Mouse (Mus musculus): ENCODE data around the gene P4htm. TPM values are rescaled to one million over a fixed set of nuclear protein-coding genes. Genes with fewer than 3 reads are reported as not detected.
"Not testable (repeated sequence)": the region's sequence is repeated elsewhere in the genome, so short reads cannot be mapped to it uniquely, and the experiment has no call there.

The P4htm gene
- polyA plus RNA-seq, 1 experiment from 2014 or later: 37.3 TPM

- no peaks in the 10 kb centered on the region for H3K4me1 ChIP-seq (ENCODE audit: control insufficient read depth, insufficient read depth, low read length)
- peaks cover 37% of the 10 kb centered on the region for H3K36me3 ChIP-seq (ENCODE audit: control insufficient read depth, insufficient read depth, low read length)
- H3K9me3 ChIP-seq (ENCODE audit: control insufficient read depth, low read length): no peaks in the 10 kb centered on the region
- H3K27me3 ChIP-seq (ENCODE audit: control insufficient read depth, insufficient read depth, low read length): no peaks in the 10 kb centered on the region
- H3K4me3 ChIP-seq (ENCODE audit: low read depth, low read length): no peak overlapping the region
- H3K27ac ChIP-seq (ENCODE audit: low read depth, low read length): no peak overlapping the region
- no peak overlapping the region for H3K9ac ChIP-seq (replicated peaks; ENCODE audit: low read depth, low read length)
- ATAC-seq (ENCODE audit: low read depth): no peak
- H3K4me2 ChIP-seq (ENCODE audit: low read depth, low read length): no peak overlapping the region
- 94% methylated on average over 1 of the region's 1 CpGs for WGBS
Measured at GRCm38 (mm10) chr9:108617301-108617700, 19.8 kb upstream of the P4htm start.

DNA sequence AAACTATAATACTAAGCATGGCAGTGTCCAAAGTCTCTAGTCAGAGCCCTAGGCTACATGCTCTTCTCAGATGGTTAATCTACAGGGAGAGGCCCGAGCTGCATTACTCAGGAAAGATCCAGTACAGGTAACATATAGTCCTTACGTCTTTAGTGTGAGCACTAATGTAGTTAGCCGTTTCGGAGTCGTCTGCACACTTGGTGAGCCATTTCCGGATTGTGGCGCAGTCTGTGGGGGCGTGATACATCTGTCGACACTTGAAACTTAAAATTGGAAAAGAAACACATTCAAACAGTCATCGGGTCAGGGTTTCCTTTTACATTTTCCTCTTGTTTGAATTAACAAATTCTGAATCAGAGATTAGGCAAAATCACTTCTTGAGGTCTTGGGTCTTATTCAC, 14.0 kb upstream of the P4htm start:
- no peak overlapping the region for H3K9ac ChIP-seq (replicated peaks; ENCODE audit: low read depth, low read length)
- H3K4me2 ChIP-seq (ENCODE audit: low read depth, low read length): no peak overlapping the region
- H3K36me3 ChIP-seq (ENCODE audit: control insufficient read depth, insufficient read depth, low read length): peaks cover 82% of the 10 kb centered on the region
- no peak for ATAC-seq (ENCODE audit: low read depth)
- H3K27ac ChIP-seq (ENCODE audit: low read depth, low read length): no peak overlapping the region
- no peak overlapping the region for H3K4me3 ChIP-seq (ENCODE audit: low read depth, low read length)
- no peaks in the 10 kb centered on the region for H3K4me1 ChIP-seq (ENCODE audit: control insufficient read depth, insufficient read depth, low read length)
- 98% methylated on average over 10 of the region's 10 CpGs for WGBS
- H3K9me3 ChIP-seq (ENCODE audit: control insufficient read depth, low read length): no peaks in the 10 kb centered on the region
- H3K27me3 ChIP-seq (ENCODE audit: control insufficient read depth, insufficient read depth, low read length): no peaks in the 10 kb centered on the region

- Histone ChIP-seq H3K4me3 (ENCODE audit: low read depth, low read length) (no peak overlapping the region), H3K9ac (replicated peaks; ENCODE audit: low read depth, low read length) (no peak overlapping the region), H3K36me3 (ENCODE audit: control insufficient read depth, insufficient read depth, low read length) (peaks cover 77% of the 10 kb centered on the region), H3K27ac (ENCODE audit: low read depth, low read length) (no peak overlapping the region), H3K4me1 (ENCODE audit: control insufficient read depth, insufficient read depth, low read length) (no peaks in the 10 kb centered on the region), H3K27me3 (ENCODE audit: control insufficient read depth, insufficient read depth, low read length) (no peaks in the 10 kb centered on the region), H3K4me2 (ENCODE audit: low read depth, low read length) (no peak overlapping the region), H3K9me3 (ENCODE audit: control insufficient read depth, low read length) (no peaks in the 10 kb centered on the region)
- 93% methylated on average over 4 of the region's 4 CpGs for WGBS
- no peak for ATAC-seq (ENCODE audit: low read depth)
Measured at GRCm38 (mm10) chr9:108608889-108609288, 11.4 kb upstream of the P4htm start.

DNA sequence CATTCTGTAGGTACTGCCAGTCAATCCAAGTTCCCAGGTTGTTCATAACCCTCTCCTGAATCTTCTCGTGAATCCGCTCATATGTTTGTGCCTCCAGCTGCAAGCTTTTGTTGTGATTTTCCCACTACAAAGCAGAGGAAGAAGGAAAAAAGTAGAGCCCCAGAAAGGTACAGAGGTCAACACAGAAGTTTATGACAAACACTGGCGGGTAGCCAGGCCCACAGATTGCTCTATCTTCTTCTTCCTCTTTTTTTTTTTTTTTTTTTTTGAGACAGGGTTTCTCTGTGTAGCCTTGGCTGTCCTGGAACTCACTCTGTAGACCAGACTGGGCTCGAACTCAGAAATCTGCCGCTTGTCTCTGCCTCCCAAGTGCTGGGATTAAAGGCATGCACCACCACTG, 10.5 kb upstream of the P4htm start:
- not testable (repeated sequence) for H3K27me3 ChIP-seq (ENCODE audit: control insufficient read depth, insufficient read depth, low read length); H3K4me3 ChIP-seq (ENCODE audit: low read depth, low read length); H3K9ac ChIP-seq (replicated peaks; ENCODE audit: low read depth, low read length); H3K4me1 ChIP-seq (ENCODE audit: control insufficient read depth, insufficient read depth, low read length); H3K27ac ChIP-seq (ENCODE audit: low read depth, low read length); H3K9me3 ChIP-seq (ENCODE audit: control insufficient read depth, low read length); ATAC-seq (ENCODE audit: low read depth); H3K4me2 ChIP-seq (ENCODE audit: low read depth, low read length)
- H3K36me3 ChIP-seq (ENCODE audit: control insufficient read depth, insufficient read depth, low read length): peaks cover 79% of the 10 kb centered on the region
- WGBS: 92% methylated on average over 5 of the region's 5 CpGs

- H3K36me3 ChIP-seq (ENCODE audit: control insufficient read depth, insufficient read depth, low read length): peaks cover 26% of the 10 kb centered on the region
- H3K27ac ChIP-seq (ENCODE audit: low read depth, low read length): no peak overlapping the region
- H3K27me3 ChIP-seq (ENCODE audit: control insufficient read depth, insufficient read depth, low read length): no peaks in the 10 kb centered on the region
- no peak overlapping the region for H3K4me3 ChIP-seq (ENCODE audit: low read depth, low read length)
- H3K4me2 ChIP-seq (ENCODE audit: low read depth, low read length): no peak overlapping the region
- no peak for ATAC-seq (ENCODE audit: low read depth)
- H3K4me1 ChIP-seq (ENCODE audit: control insufficient read depth, insufficient read depth, low read length): 0 out of 2 replicates have a peak, but pooled peaks cover 3% of the 10 kb centered on the region
- H3K9me3 ChIP-seq (ENCODE audit: control insufficient read depth, low read length): no peaks in the 10 kb centered on the region
- WGBS: 93% methylated on average over 4 of the region's 4 CpGs
- H3K9ac ChIP-seq (replicated peaks; ENCODE audit: low read depth, low read length): no peak overlapping the region
Measured at GRCm38 (mm10) chr9:108601986-108602385, 4.5 kb upstream of the P4htm start.

DNA sequence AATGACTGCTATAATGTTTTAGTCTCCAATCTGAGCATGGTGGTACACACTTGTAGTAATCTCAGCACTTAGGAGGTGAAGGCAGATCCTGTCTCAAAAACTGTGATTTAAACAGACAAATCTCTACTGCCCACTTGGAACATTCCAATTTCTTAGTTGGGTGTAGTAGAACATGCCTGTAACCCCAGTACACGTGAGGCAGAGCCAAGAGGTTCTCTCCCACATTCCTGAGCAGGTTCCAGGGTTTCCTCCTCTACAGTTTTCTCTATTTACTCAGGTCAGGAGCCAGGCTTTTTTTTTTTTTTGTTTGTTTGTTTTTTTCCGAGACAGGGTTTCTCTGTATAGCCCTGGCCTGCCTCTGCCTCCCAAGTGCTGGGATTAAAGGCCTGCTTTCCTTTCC, 2.5 kb upstream of the P4htm start:
- no peak overlapping the region for H3K4me3 ChIP-seq (ENCODE audit: low read depth, low read length)
- WGBS: 61% methylated on average over 2 of the region's 2 CpGs
- H3K27me3 ChIP-seq (ENCODE audit: control insufficient read depth, insufficient read depth, low read length): no peaks in the 10 kb centered on the region
- no peaks in the 10 kb centered on the region for H3K9me3 ChIP-seq (ENCODE audit: control insufficient read depth, low read length)
- ATAC-seq (ENCODE audit: low read depth): no peak
- no peak overlapping the region for H3K4me2 ChIP-seq (ENCODE audit: low read depth, low read length)
- H3K9ac ChIP-seq (replicated peaks; ENCODE audit: low read depth, low read length): no peak overlapping the region
- H3K4me1 ChIP-seq (ENCODE audit: control insufficient read depth, insufficient read depth, low read length): peaks cover 7% of the 10 kb centered on the region; the same call in 1 of the 2 replicates
- H3K27ac ChIP-seq (ENCODE audit: low read depth, low read length): no peak overlapping the region
- peaks cover 15% of the 10 kb centered on the region for H3K36me3 ChIP-seq (ENCODE audit: control insufficient read depth, insufficient read depth, low read length)

GRCm38 (mm10) chr9:108599021-108599566, 1.6 kb upstream of the P4htm start:
- Histone ChIP-seq H3K4me2 (ENCODE audit: low read depth, low read length) (no peak overlapping the region), H3K4me3 (ENCODE audit: low read depth, low read length) (no peak overlapping the region), H3K36me3 (ENCODE audit: control insufficient read depth, insufficient read depth, low read length) (peaks cover 11% of the 10 kb centered on the region), H3K9me3 (ENCODE audit: control insufficient read depth, low read length) (no peaks in the 10 kb centered on the region), H3K4me1 (ENCODE audit: control insufficient read depth, insufficient read depth, low read length) (peaks cover 7% of the 10 kb centered on the region; the same call in 1 of the 2 replicates), H3K27ac (ENCODE audit: low read depth, low read length) (no peak overlapping the region), H3K27me3 (ENCODE audit: control insufficient read depth, insufficient read depth, low read length) (no peaks in the 10 kb centered on the region), H3K9ac (replicated peaks; ENCODE audit: low read depth, low read length) (no peak overlapping the region)
- no peak for ATAC-seq (ENCODE audit: low read depth)
- 75% methylated on average over 4 of the region's 4 CpGs for WGBS

DNA sequence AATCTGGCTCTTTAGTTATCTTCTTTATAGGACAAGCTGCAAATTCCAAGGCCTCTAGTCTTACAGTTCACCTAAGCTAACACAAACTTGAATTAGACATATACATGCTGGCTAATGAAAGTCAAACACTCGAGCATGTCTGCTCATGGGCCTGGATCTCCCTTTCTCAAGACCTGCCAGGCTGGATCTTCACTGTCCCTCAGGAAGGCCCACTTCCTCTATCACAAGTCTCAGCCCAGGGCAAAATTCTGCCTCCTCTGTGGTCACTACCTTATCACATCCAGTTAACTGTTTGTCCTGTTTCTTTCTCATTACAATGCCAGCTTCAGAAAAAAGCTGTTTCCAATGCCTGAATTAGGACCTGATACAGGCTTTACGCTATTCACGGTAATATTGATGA, 3.1 kb downstream of the P4htm start:
- H3K4me2 ChIP-seq (ENCODE audit: low read depth, low read length): no peak overlapping the region
- H3K27ac ChIP-seq (ENCODE audit: low read depth, low read length): no peak overlapping the region
- H3K4me3 ChIP-seq (ENCODE audit: low read depth, low read length): no peak overlapping the region
- no peaks in the 10 kb centered on the region for H3K9me3 ChIP-seq (ENCODE audit: control insufficient read depth, low read length)
- H3K27me3 ChIP-seq (ENCODE audit: control insufficient read depth, insufficient read depth, low read length): no peaks in the 10 kb centered on the region
- ATAC-seq (ENCODE audit: low read depth): no peak
- H3K9ac ChIP-seq (replicated peaks; ENCODE audit: low read depth, low read length): no peak overlapping the region
- H3K4me1 ChIP-seq (ENCODE audit: control insufficient read depth, insufficient read depth, low read length): peaks cover 8% of the 10 kb centered on the region
- H3K36me3 ChIP-seq (ENCODE audit: control insufficient read depth, insufficient read depth, low read length): no peaks in the 10 kb centered on the region
- 91% methylated on average over 3 of the region's 3 CpGs for WGBS

GRCm38 (mm10) chr9:108591462-108591861, 6.0 kb downstream of the P4htm start:
- Histone ChIP-seq H3K4me3 (ENCODE audit: low read depth, low read length) (no peak overlapping the region), H3K4me2 (ENCODE audit: low read depth, low read length) (no peak overlapping the region), H3K9me3 (ENCODE audit: control insufficient read depth, low read length) (no peaks in the 10 kb centered on the region), H3K27me3 (ENCODE audit: control insufficient read depth, insufficient read depth, low read length) (no peaks in the 10 kb centered on the region), H3K27ac (ENCODE audit: low read depth, low read length) (no peak overlapping the region), H3K4me1 (ENCODE audit: control insufficient read depth, insufficient read depth, low read length) (peaks cover 31% of the 10 kb centered on the region), H3K36me3 (ENCODE audit: control insufficient read depth, insufficient read depth, low read length) (no peaks in the 10 kb centered on the region), H3K9ac (replicated peaks; ENCODE audit: low read depth, low read length) (no peak overlapping the region)
- 82% methylated on average over 4 of the region's 4 CpGs for WGBS
- ATAC-seq (ENCODE audit: low read depth): no peak
